Mouse (Mus musculus) left cerebral cortex, adult 9 months (tissue): Measurements from ENCODE around the gene Nrp2.

Experiments used
- DNase-seq, 2 experiments: peaks; one replicate each; pipeline ENCODE4 v3.0.0; 2022; ENCODE audit warnings: low spot score in 2 of 2

Nrp2 gene

GRCm38 (mm10) chr1:62751011-62752006 is 48.2 kb downstream of the Nrp2 start:
- no peak for DNase-seq

DNA sequence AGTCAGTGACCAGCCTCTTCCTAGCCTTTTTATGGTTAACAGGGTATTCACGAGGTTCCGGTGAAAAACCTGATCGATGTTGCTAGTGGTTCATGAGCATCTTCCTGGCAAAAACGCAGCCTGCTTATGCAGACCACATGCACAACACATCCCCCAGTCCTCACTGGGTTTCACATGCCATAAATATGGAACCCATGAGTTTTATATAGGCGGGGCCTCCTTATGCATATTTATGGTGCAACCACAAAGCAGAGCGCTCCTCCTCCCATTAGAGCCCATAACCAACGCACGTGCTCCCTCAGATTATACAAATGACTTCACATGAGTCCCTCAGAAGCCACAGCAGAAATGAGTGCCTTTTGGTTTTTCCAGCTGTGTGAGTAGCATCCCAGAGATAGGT is 49.0 kb downstream of the Nrp2 start:
- no peak for DNase-seq

GRCm38 (mm10) chr1:62752661-62753333 is 49.7 kb downstream of the Nrp2 start:
- DNase-seq = no peak

DNA sequence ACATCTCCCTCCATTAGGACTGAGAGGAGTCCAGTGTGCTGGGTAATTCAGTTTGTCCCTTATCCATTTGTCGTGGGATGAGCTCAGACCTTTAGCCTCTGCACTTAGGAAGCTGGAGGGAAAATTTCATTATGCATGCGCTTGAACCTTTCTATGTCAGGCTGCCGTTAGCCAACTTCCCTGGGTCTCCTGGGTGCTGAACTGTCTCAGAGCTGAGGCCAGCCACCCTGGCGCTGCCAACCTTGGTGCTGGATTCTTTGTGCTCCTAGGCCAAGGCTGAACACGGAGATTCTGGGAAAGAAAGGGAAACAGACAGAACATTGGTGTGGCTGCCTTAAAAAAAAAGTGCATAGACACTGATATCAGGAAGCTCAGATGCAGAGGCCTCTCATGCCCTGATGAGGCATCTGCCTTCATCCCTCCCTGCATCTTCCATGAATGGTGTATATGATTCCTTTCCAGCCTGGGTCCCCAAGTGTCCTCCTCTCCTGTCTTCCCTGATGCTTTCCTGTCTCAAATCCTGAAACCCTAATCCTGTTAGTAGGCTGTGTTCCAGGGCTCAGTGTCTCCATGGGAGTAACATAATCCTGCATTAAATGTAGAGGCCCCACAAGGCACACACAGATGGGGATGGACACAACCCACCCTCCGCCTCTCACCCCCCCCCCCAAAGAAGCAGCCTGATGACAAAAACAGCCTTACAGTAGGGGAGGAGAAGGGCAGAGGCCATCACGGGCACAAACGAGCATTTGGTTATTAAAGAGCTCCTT is 51.2 kb downstream of the Nrp2 start:
- no peak for DNase-seq

DNA sequence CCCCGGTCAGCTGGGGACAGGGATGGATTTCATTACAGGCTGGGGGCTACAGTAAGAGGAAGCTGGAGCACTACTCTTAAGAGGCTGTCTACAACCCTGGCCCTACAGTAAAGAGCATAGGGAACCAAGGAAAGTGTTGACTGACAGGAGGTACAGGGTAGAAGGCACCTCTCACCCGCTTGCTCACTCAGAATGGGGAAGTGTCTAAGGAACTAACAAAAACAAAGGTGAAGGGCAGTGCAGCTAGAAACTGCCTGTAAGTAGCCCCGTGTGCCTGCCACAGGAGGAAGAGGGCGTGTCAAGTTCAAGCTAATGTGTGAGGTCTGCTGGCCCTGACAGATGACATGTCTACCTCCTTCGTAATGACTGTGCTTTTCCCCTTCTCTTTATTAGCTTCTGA is 57.0 kb downstream of the Nrp2 start:
- no peak for DNase-seq

DNA sequence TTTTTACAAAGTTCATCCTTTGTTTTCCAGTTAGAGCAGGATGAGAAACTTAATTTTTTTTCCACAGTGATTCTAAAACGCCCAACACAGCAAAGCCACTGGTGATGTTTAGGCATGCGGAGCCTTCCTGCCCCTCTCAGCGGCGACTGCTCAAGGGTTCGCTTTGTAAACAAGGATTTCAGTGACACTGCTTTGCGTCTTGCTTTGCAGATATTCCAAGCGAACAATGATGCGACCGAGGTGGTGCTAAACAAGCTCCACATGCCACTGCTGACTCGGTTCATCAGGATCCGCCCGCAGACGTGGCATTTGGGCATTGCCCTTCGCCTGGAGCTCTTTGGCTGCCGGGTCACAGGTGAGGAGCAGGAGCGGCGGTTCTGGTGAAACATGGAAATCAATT is 57.5 kb downstream of the Nrp2 start:
- no peak for DNase-seq

GRCm38 (mm10) chr1:62763779-62764178 is 60.7 kb downstream of the Nrp2 start:
- no peak for DNase-seq

DNA sequence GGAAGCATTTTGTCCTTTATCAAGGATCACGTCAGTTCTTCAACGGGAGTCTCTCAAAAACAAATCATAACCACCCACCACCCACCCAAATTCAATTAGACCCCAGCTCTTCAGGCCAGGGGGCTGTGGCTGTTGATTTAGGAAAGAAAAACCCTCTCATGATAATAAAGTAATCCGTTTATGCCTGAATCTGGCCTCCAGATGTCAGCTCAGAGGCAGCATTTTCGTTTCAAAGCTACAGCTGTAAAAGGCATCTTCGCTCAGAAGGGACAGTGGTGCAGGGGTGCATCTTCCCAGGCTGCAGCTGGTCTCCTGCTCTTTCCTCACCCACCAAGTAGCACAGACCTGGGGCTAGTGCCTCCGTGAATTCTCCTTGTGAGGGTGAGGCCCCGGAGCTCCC is 62.1 kb downstream of the Nrp2 start:
- DNase-seq = no peak

DNA sequence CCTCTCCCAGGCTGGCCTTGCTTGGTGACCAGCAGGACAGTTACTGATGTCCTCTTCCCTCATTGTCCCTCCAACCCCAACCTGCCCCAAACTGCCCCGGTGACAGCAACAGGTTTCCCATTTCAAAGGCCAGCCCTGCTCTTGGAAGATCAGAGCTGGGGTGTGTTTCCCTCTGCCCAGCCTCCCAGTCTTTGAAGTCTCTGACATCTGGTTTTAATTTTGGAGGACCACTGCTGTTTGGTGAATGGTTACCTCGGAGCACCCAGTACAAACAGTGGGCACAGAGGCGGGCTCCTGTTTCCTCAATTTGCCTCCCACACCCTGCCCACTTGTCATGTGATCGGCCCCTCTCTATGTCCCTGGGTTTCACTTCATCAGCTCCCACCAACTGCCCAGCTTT is 63.7 kb downstream of the Nrp2 start:
- DNase-seq = no peak

- DNase-seq = no peak
Measured at GRCm38 (mm10) chr1:62767611-62768010, 64.5 kb downstream of the Nrp2 start.

GRCm38 (mm10) chr1:62770576-62770975 is 67.5 kb downstream of the Nrp2 start:
- DNase-seq = no peak

GRCm38 (mm10) chr1:62772391-62772790 is 69.3 kb downstream of the Nrp2 start:
- DNase-seq = no peak

GRCm38 (mm10) chr1:62773105-62773920 is 70.2 kb downstream of the Nrp2 start:
- no peak for DNase-seq

GRCm38 (mm10) chr1:62773921-62774191 is 70.8 kb downstream of the Nrp2 start:
- DNase-seq = no peak

- DNase-seq = no peak
Measured at GRCm38 (mm10) chr1:62774288-62775218, 71.5 kb downstream of the Nrp2 start.

DNA sequence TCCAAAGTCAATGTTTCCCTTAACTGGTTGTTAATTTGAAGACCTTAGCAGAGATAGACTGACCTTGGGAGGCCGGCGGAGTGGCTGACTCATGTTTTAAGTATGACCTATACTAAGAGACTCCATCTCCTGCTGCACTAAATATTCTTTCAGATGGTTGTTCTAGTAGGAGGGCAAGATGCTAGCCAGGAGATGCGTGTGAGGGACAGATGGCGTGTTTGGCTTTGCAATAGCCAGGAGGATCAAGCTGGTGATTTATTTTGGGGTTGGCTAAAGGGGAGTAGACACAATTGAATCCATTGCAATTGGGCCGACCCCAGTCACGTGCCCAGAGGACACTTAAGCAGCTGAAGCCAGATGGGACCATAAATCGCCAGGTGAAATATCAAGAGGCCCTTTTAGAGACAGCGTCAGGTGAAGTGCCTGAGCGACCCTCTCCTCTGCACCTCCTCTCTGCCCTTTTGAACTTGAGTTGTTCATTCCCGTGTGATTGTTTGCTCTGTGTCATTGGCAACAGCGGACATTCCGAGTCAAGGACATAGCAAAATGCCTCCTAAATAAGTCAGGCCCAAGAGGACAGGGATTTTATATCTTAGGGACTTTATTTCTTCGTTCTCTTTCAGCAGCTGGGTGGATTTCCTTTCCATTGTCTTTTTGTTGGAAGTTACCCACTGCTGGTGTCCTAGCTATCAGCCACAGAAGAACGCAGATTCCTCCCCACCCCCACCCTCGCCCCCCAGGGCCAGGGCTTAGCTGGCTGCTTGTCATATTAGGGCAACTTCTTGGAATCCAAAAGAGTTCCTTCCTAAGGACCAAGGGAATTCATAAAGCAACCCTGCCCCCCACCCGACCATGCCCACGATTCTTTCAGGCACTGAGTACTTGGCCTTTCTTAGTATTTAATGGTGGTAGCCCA is 74.5 kb downstream of the Nrp2 start:
- DNase-seq = no peak

GRCm38 (mm10) chr1:62778910-62779309 is 75.8 kb downstream of the Nrp2 start:
- DNase-seq = no peak

- no peak for DNase-seq
Measured at GRCm38 (mm10) chr1:62780068-62780761, 77.1 kb downstream of the Nrp2 start.

DNA sequence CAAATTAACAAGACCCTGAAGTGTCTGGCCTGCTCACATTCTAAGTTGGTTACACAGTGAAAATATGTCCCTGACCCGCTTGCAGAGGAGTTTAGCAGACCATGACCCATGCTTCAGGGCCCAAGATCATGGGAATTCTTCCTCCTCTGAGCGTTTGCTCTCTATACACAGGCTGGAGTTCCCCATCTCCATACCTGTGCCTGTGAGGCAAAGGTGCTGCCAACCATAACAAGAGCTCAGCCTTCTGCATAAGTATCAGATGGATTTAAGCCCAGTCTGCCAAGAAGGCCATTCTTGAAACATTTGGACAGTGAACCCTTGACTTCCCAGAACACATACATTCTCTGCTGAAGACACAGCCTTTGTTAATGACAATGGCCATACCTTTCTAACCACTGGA is 79.1 kb downstream of the Nrp2 start:
- DNase-seq = no peak
